Mouse (Mus musculus) ES-CJ7 (cell line): ENCODE data around the gene Vgll3.

Experiments used
- DNase-seq: peaks from one replicate; pipeline ENCODE4 v3.0.0; 2011; ENCODE audit warnings: low read depth, low spot score

Vgll3 gene

DNA sequence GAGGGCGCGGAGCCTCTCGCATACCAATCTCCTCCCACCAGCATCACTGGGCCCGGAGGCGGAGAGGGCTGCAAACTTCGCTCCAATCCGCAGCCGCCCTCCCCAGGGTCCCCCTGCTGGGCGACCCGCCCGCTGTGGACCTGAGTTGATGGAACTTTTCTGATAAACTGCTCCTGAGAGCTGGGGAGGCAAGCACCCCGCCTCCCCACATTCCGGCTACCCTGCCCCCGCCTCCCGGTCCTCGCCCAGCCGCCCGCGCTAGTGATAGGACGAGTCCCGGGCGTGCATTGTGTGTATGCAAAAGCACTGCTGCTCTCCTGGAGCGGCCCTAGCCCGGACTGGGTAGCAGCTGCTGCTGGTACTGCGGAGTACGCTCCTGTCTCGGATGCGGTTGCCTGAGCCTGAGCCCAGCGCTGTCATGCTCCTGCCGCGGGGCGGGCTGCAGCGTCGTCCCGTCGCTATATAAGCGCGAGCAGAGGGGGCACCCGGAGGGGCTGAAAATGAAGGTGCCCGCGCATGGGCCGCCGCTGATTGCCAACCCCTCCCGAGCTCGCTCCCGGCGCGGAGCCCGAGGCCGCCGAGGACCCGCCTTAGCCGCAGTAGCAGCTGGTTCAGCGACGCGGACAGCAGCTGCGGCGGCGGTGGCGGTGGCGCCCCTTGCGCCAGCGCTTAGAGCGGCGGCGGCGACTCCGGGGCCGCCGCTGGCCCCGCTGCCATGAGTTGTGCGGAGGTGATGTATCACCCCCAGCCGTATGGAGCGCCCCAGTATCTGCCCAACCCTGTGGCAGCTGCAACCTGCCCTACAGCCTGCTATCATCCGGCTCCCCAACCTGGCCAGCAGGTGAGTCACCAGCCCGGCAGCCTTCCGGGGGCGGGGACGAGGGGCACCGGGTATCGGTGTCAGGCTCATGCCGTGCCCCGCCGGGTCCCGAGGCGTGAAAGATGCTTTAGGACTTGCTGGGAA lies at the start of gene Vgll3:
TSS of gene Vgll3 (plus strand) at position 340 of the 964 bp plus-strand sequence.
- DNase-seq, result peak; percentile 93

DNA sequence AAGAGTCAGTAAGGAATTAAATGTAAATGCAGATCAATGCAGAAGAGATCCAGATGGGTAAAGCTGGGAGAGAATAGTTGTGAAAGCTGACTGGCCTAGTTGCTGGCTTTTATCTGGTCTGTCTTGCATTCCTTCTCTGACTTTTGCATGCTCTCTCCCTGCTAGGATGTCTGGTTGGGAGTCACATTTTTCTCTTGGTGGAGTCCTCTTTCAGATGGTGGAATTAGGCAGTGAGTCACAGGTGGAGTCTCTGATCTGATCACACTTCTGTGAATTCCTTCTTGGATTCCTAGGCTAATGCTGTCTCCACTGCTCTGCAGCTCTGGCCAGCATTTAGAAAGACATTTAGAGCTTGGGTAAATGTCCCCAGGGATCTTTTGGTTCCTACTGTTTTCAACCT lies 49.1 kb upstream of the Vgll3 start:
- DNase-seq, result no peak

DNA sequence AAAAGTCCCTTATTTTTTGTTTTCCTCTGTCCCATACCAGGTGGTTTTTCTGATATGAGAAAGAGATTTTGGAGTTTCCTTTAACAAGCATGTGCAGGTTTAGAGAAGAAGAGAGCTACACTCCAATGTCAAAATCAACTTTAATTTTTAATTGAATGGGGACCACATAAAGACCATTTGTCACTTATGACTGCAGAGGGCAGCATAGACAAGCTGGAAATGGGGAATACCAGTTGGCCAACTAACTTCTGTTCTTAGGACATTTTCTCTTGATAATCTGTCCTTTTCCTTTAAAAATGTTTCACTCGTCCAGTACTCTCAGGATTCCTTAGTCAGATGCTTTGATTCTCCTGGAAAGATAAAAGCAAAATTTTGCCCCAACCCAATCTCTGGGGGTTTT lies 29.1 kb upstream of the Vgll3 start:
- DNase-seq, result peak; percentile 11

GRCm38 (mm10) chr16:65816059-65816458 lies 1.0 kb downstream of the Vgll3 start:
- no peak for DNase-seq

DNA sequence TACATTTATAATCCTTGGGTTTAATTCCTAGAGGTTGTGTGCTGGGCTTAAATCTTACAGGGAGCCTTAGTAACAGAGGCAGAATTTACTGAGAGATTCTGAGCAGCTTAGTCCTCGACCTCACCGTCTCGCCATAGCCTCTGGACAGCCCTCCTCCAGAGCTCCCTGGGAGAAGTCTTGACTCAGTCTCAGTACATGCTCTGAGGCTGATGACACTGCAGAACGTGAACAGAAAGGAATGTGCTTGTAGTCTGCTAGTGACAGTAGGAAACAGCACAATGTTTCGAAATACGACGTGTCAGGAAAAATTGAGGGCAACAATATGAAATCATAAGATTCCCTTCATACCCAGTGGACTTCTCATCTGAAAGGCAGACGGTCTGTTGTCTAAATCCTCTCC lies 3.7 kb downstream of the Vgll3 start:
- no peak for DNase-seq

DNA sequence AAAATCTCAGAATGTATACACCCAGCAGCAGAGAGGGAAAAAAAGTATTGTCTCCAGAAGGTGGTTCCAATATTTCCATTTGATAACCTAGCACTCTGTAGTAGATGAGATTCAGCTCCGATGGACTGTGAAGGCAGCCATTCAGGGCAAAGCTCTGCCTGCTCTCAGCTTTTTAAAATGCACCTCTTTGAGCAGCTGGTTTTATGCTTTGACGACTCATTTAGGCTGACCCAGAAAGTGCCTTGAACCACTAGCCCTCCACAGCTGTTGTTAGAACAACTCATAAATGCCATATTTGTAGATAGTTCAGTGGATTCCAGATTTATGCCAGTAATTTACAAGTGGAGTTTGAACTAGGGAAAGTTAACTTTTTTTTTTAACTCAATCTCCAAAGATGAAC lies 5.7 kb downstream of the Vgll3 start:
- no peak for DNase-seq

DNA sequence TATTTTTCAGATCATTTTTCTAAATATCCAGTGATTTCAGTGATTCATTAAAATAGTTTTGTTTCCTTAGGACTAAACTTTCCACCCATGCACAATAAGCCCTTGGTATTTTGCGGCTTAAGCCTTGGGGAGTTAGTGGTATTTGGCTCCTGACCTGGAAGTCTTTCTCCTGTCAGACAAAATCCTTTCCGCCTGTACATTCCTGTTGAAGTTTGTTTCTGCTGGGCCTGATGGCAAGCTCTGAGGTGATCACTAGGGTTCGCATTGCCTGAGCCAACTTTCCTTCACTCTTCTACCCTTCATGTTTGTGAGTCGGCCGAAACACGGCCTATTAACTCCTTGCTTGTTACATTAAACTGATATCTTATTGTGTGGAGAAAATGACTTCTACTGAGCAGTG lies 8.7 kb downstream of the Vgll3 start:
- DNase-seq, result no peak

- DNase-seq, result no peak
Observed at GRCm38 (mm10) chr16:65828141-65828565, 13.1 kb downstream of the Vgll3 start.

DNA sequence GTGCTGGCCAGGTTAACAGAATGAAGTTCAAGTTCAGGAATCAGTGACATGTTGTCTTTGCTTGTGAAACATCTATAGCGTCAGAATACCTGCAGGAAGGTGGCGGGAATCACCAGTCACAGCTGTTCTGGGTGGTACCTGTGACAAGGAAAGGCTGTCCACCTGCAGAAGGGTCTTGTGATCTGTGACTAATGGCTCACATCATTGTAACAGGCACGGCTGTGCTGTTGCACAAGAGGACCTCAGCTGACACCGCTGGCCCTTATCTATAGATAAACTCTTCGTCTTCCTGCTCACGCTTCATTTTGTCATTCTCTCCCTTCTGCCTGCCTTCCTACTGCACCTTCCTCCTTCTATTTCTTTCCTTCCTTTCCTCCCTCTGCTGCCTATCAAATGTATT lies 14.0 kb downstream of the Vgll3 start:
- DNase-seq, result no peak

DNA sequence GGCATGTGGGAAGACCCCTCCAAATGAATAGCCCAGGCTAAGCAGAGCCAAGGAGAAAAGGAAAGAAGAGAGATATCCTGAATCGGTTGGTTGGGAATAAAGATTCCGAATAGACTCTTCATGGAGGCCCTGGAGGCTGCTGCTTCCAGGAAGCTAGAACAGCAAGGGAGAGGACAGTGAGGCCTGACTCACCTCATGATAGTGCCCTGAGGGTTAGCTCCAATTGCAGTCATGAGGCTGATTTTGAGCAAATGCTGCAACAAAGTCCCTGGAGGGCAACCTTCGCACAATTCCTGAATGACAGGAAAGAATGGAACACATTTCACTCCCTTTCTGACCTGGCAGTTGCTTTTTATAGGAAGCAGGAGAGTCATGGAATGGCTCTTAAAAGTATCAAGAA lies 19.7 kb downstream of the Vgll3 start:
- no peak for DNase-seq

GRCm38 (mm10) chr16:65850126-65850525 lies 35.1 kb downstream of the Vgll3 start:
- DNase-seq, result no peak

DNA sequence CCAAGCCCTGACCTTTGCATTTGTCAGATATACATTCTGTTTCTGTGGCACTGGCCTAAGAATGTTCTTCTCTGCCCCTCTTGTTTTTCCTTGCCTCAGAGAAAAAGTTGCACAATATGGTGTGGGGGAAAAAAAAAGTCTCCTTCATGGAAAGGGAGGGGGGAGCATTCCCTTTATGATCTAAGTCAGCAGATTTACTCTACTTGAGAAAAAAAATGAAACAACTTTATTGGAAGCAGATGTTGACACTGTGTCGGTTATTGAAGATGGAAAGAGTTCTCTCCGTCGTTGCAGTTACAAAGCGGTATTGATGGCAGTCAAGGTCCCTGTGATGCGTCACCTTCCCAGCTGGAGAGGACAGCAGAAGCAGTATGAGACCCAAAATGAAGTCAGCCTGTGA lies 49.4 kb downstream of the Vgll3 start:
- DNase-seq, result no peak

- DNase-seq, result no peak
Observed at GRCm38 (mm10) chr16:65867927-65868326, 52.9 kb downstream of the Vgll3 start.

DNA sequence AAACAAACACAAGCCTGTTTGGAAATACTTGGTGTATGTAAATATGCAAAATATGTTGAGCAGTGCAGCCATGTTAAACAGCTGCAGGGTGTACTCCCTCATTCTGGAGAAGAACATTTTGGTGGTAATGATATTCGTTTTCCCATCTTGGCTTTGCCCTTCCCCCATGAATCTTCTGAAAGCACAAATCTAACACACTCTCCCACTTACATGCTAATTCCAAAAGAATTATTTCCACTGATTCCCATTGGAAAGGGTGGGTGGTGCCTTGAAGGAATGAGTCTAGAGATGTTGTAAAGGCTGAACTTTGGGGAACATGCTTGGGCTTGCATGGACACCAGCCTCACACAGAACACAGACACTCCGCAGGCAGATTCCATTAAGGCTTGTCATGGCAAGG lies 53.9 kb downstream of the Vgll3 start:
- no peak for DNase-seq

DNA sequence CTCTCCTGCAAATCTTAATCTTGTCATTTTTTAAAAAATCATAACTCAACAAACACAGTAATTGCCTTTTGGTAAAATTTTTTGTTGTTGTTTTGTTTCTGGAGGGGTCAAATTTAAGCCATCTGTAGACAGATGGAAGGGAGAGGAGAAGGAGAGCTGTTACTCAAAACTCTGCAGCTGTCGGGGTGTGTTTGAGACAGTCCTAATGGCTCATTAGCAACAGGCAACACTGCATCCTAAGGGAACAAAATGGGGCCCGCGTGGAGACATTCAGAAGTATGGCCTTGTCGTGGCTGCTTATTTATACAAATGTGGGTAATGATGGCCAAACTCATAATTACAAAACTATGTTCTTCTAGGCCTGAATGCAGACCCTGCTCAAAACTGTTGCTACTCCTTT lies 73.9 kb downstream of the Vgll3 start:
- no peak for DNase-seq
